Mouse (Mus musculus): ENCODE results near the gene Vav3. TPM values are rescaled to one million over a fixed set of nuclear protein-coding genes. Genes with fewer than 3 reads are reported as not detected.

Gene Vav3
- polyA plus RNA-seq, 1 experiment = 8.8 TPM

GRCm38 (mm10) chr3:109339290-109339689 is 1.2 kb upstream of the Vav3 start:
- DNase-seq = no peak
- H3K4me1 ChIP-seq (ENCODE audit: control insufficient read depth, insufficient read depth, low read length) = peaks cover 3% of the 10 kb centered on the region; the same call in 1 of the 2 replicates
- TF ChIP-seq CTCF (IDR thresholded peaks at IDR 0.05; ENCODE audit: borderline replicate concordance, insufficient read depth, low read depth, low read length) = no peak
- TF ChIP-seq POLR2A (IDR thresholded peaks at IDR 0.05; ENCODE audit: borderline replicate concordance, insufficient read depth, low read length) = no peak
- WGBS = 87% methylated on average over 9 of the region's 9 CpGs
- H3K27me3 ChIP-seq (ENCODE audit: control insufficient read depth, insufficient read depth, low read length) = no peaks in the 10 kb centered on the region; the same call in 1 of the 2 replicates
- H3K4me3 ChIP-seq (replicated peaks; ENCODE audit: insufficient read depth, low read depth, low read length) = no peak overlapping the region
- no peak overlapping the region for H3K27ac ChIP-seq (ENCODE audit: insufficient read depth, low read length)

- no peak overlapping the region for H3K27ac ChIP-seq (ENCODE audit: insufficient read depth, low read length)
- H3K4me1 ChIP-seq (ENCODE audit: control insufficient read depth, insufficient read depth, low read length) = peaks cover 3% of the 10 kb centered on the region; the same call in 1 of the 2 replicates
- no peaks in the 10 kb centered on the region; the same call in 1 of the 2 replicates for H3K27me3 ChIP-seq (ENCODE audit: control insufficient read depth, insufficient read depth, low read length)
- peak; percentile 27 to 40 for DNase-seq
- TF ChIP-seq POLR2A (IDR thresholded peaks at IDR 0.05; ENCODE audit: borderline replicate concordance, insufficient read depth, low read length) (no peak), CTCF (IDR thresholded peaks at IDR 0.05; ENCODE audit: borderline replicate concordance, insufficient read depth, low read depth, low read length) (no peak)
- WGBS = under 1% methylated on average over 9 of the region's 9 CpGs
- H3K4me3 ChIP-seq (replicated peaks; ENCODE audit: insufficient read depth, low read depth, low read length) = peak overlapping the region; percentile 18
Observed at GRCm38 (mm10) chr3:109339941-109340273, 546 bp upstream of the Vav3 start.

GRCm38 (mm10) chr3:109341071-109341480 is 623 bp downstream of the Vav3 start:
- Histone ChIP-seq H3K27ac (ENCODE audit: insufficient read depth, low read length) (peak overlapping the region; percentile 47; the same call in 1 of the 2 replicates), H3K4me3 (replicated peaks; ENCODE audit: insufficient read depth, low read depth, low read length) (peak overlapping the region; percentile 47), H3K4me1 (ENCODE audit: control insufficient read depth, insufficient read depth, low read length) (peaks cover 3% of the 10 kb centered on the region; the same call in 1 of the 2 replicates), H3K27me3 (ENCODE audit: control insufficient read depth, insufficient read depth, low read length) (no peaks in the 10 kb centered on the region; the same call in 1 of the 2 replicates)
- TF ChIP-seq CTCF (IDR thresholded peaks at IDR 0.05; ENCODE audit: borderline replicate concordance, insufficient read depth, low read depth, low read length) (no peak), POLR2A (IDR thresholded peaks at IDR 0.05; ENCODE audit: borderline replicate concordance, insufficient read depth, low read length) (no peak)
- DNase-seq = peak in 1 of 2 experiments; percentile 16
- WGBS = 1% methylated on average over 18 of the region's 18 CpGs

GRCm38 (mm10) chr3:109341631-109342030 is 1.2 kb downstream of the Vav3 start:
- H3K4me3 ChIP-seq (replicated peaks; ENCODE audit: insufficient read depth, low read depth, low read length) = peak overlapping the region; percentile 26
- DNase-seq = peak; percentile 8 to 9
- H3K27me3 ChIP-seq (ENCODE audit: control insufficient read depth, insufficient read depth, low read length) = no peaks in the 10 kb centered on the region; the same call in 1 of the 2 replicates
- peaks cover 3% of the 10 kb centered on the region; the same call in 1 of the 2 replicates for H3K4me1 ChIP-seq (ENCODE audit: control insufficient read depth, insufficient read depth, low read length)
- no peak overlapping the region for H3K27ac ChIP-seq (ENCODE audit: insufficient read depth, low read length)
- 16% methylated on average over 8 of the region's 8 CpGs for WGBS
- TF ChIP-seq POLR2A (IDR thresholded peaks at IDR 0.05; ENCODE audit: borderline replicate concordance, insufficient read depth, low read length) = no peak
- TF ChIP-seq CTCF (IDR thresholded peaks at IDR 0.05; ENCODE audit: borderline replicate concordance, insufficient read depth, low read depth, low read length) = no peak

- H3K4me3 ChIP-seq (replicated peaks; ENCODE audit: insufficient read depth, low read depth, low read length) = no peak overlapping the region
- H3K27me3 ChIP-seq (ENCODE audit: control insufficient read depth, insufficient read depth, low read length) = no peaks in the 10 kb centered on the region
- 76% methylated on average over 4 of the region's 4 CpGs for WGBS
- no peaks in the 10 kb centered on the region for H3K4me1 ChIP-seq (ENCODE audit: control insufficient read depth, insufficient read depth, low read length)
- DNase-seq = peak in 1 of 2 experiments; percentile 4
- no peak overlapping the region for H3K27ac ChIP-seq (ENCODE audit: insufficient read depth, low read length)
- no peak for TF ChIP-seq CTCF (IDR thresholded peaks at IDR 0.05; ENCODE audit: borderline replicate concordance, insufficient read depth, low read depth, low read length)
- TF ChIP-seq POLR2A (IDR thresholded peaks at IDR 0.05; ENCODE audit: borderline replicate concordance, insufficient read depth, low read length) = no peak
Observed at GRCm38 (mm10) chr3:109351956-109352684, 11.7 kb downstream of the Vav3 start.

- no peak for DNase-seq
Observed at GRCm38 (mm10) chr3:109352690-109353089, 12.2 kb downstream of the Vav3 start.

GRCm38 (mm10) chr3:109353814-109354213 is 13.4 kb downstream of the Vav3 start:
- WGBS = 91% methylated on average over 5 of the region's 5 CpGs
- TF ChIP-seq CTCF (IDR thresholded peaks at IDR 0.05; ENCODE audit: borderline replicate concordance, insufficient read depth, low read depth, low read length) = no peak
- no peak for TF ChIP-seq POLR2A (IDR thresholded peaks at IDR 0.05; ENCODE audit: borderline replicate concordance, insufficient read depth, low read length)
- no peak overlapping the region for H3K4me3 ChIP-seq (replicated peaks; ENCODE audit: insufficient read depth, low read depth, low read length)
- no peaks in the 10 kb centered on the region for H3K4me1 ChIP-seq (ENCODE audit: control insufficient read depth, insufficient read depth, low read length)
- no peaks in the 10 kb centered on the region for H3K27me3 ChIP-seq (ENCODE audit: control insufficient read depth, insufficient read depth, low read length)
- no peak overlapping the region for H3K27ac ChIP-seq (ENCODE audit: insufficient read depth, low read length)
- no peak for DNase-seq

More at GRCm38 (mm10) chr3:109352690-109353089, 12.2 kb downstream of the Vav3 start:
- no peaks in the 10 kb centered on the region for H3K27me3 ChIP-seq (ENCODE audit: control insufficient read depth, insufficient read depth, low read length)
- no peak overlapping the region for H3K4me3 ChIP-seq (replicated peaks; ENCODE audit: insufficient read depth, low read depth, low read length)
- WGBS = 90% methylated on average over 6 of the region's 6 CpGs
- TF ChIP-seq POLR2A (IDR thresholded peaks at IDR 0.05; ENCODE audit: borderline replicate concordance, insufficient read depth, low read length) (no peak), CTCF (IDR thresholded peaks at IDR 0.05; ENCODE audit: borderline replicate concordance, insufficient read depth, low read depth, low read length) (no peak)
- H3K4me1 ChIP-seq (ENCODE audit: control insufficient read depth, insufficient read depth, low read length) = no peaks in the 10 kb centered on the region
- no peak overlapping the region for H3K27ac ChIP-seq (ENCODE audit: insufficient read depth, low read length)

- DNase-seq = no peak
- WGBS = 93% methylated on average over 5 of the region's 5 CpGs
- no peak overlapping the region for H3K27ac ChIP-seq (ENCODE audit: insufficient read depth, low read length)
- no peak overlapping the region for H3K4me3 ChIP-seq (replicated peaks; ENCODE audit: insufficient read depth, low read depth, low read length)
- no peaks in the 10 kb centered on the region for H3K4me1 ChIP-seq (ENCODE audit: control insufficient read depth, insufficient read depth, low read length)
- H3K27me3 ChIP-seq (ENCODE audit: control insufficient read depth, insufficient read depth, low read length) = no peaks in the 10 kb centered on the region
- TF ChIP-seq POLR2A (IDR thresholded peaks at IDR 0.05; ENCODE audit: borderline replicate concordance, insufficient read depth, low read length) (no peak), CTCF (IDR thresholded peaks at IDR 0.05; ENCODE audit: borderline replicate concordance, insufficient read depth, low read depth, low read length) (no peak)
Observed at GRCm38 (mm10) chr3:109355158-109355557, 14.7 kb downstream of the Vav3 start.
